Mouse (Mus musculus): ENCODE data around the gene Cdk5. TPM values are rescaled to one million over a fixed set of nuclear protein-coding genes. Genes with fewer than 3 reads are reported as not detected.

Cdk5 gene
- polyA plus RNA-seq, 1 experiment from 2014 or later, result 62.4 TPM

DNA sequence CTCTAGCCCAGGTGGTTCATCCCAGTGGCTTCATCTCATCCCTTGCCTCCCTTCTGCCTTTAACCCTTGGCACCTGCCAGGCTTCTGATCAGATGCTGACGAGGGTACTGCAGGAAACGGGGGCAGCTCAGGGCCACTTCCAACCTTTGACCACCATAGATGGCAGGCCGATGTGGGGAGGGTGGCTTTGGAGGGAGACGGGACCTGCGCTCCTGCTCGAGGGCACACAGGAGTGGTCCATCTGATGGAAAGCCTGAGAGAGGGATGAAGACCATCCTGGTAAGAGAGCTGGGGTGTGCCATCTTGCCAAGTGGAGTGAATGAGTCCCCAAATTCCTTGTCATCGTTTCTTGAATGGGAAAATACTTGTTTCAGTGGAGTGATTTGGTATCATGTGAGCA, 19.9 kb upstream of the Cdk5 start:
- Histone ChIP-seq H3K27me3 (ENCODE audit: control insufficient read depth, insufficient read depth, low read length) (no peaks in the 10 kb centered on the region), H3K4me1 (replicated peaks; ENCODE audit: control insufficient read depth, insufficient read depth, low read length) (peaks cover 9% of the 10 kb centered on the region), H3K9ac (ENCODE audit: low read depth, low read length) (no peak overlapping the region), H3K4me2 (replicated peaks; ENCODE audit: low read depth, low read length) (no peak overlapping the region), H3K9me3 (ENCODE audit: control insufficient read depth, low read length) (no peaks in the 10 kb centered on the region), H3K36me3 (ENCODE audit: control insufficient read depth, insufficient read depth, low read length) (no peaks in the 10 kb centered on the region; the same call in 1 of the 2 replicates), H3K27ac (ENCODE audit: low read depth, low read length) (no peak overlapping the region), H3K4me3 (ENCODE audit: low read depth, low read length) (no peak overlapping the region)
- ATAC-seq (ENCODE audit: low FRiP score) (no peak), DNase-seq (ENCODE audit: low spot score) (no peak)
- WGBS, result 94% methylated on average over 7 of the region's 7 CpGs

GRCm38 (mm10) chr5:24442029-24442428, 18.7 kb upstream of the Cdk5 start:
- Histone ChIP-seq H3K27ac (ENCODE audit: low read depth, low read length) (no peak overlapping the region), H3K9me3 (ENCODE audit: control insufficient read depth, low read length) (no peaks in the 10 kb centered on the region), H3K36me3 (ENCODE audit: control insufficient read depth, insufficient read depth, low read length) (no peaks in the 10 kb centered on the region; the same call in 1 of the 2 replicates), H3K4me2 (replicated peaks; ENCODE audit: low read depth, low read length) (no peak overlapping the region), H3K27me3 (ENCODE audit: control insufficient read depth, insufficient read depth, low read length) (no peaks in the 10 kb centered on the region), H3K9ac (ENCODE audit: low read depth, low read length) (no peak overlapping the region), H3K4me1 (replicated peaks; ENCODE audit: control insufficient read depth, insufficient read depth, low read length) (peaks cover 9% of the 10 kb centered on the region), H3K4me3 (ENCODE audit: low read depth, low read length) (no peak overlapping the region)
- DNase-seq (ENCODE audit: low spot score), result no peak
- no peak for ATAC-seq (ENCODE audit: low FRiP score)
- WGBS, result 91% methylated on average over 9 of the region's 9 CpGs

DNA sequence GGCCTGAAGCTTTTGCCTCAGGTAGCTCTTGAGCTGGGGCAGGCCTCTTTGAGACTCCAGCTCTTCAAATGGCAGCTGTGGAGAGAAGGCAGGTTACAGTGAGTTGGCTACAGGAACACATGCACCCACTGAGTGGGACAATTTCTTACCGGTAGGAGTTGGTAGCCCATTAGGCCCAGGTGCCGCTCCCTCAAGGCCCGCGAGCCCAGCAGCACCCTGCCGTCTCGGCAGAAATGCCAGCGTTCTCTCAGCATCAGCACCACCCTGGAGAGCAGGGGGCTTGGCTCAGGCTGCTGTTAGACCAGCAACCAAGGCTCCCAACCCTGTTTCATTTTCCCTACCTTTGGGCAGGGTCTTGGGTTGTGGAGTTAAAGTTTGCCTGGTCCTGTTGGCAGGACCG, 17.9 kb upstream of the Cdk5 start:
- H3K4me2 ChIP-seq (replicated peaks; ENCODE audit: low read depth, low read length), result no peak overlapping the region
- DNase-seq (ENCODE audit: low spot score), result no peak
- peaks cover 9% of the 10 kb centered on the region for H3K4me1 ChIP-seq (replicated peaks; ENCODE audit: control insufficient read depth, insufficient read depth, low read length)
- H3K27ac ChIP-seq (ENCODE audit: low read depth, low read length), result no peak overlapping the region
- WGBS, result 94% methylated on average over 8 of the region's 8 CpGs
- H3K36me3 ChIP-seq (ENCODE audit: control insufficient read depth, insufficient read depth, low read length), result no peaks in the 10 kb centered on the region; the same call in 1 of the 2 replicates
- ATAC-seq (ENCODE audit: low FRiP score), result no peak
- H3K9me3 ChIP-seq (ENCODE audit: control insufficient read depth, low read length), result no peaks in the 10 kb centered on the region
- H3K9ac ChIP-seq (ENCODE audit: low read depth, low read length), result no peak overlapping the region
- H3K27me3 ChIP-seq (ENCODE audit: control insufficient read depth, insufficient read depth, low read length), result no peaks in the 10 kb centered on the region
- H3K4me3 ChIP-seq (ENCODE audit: low read depth, low read length), result no peak overlapping the region

DNA sequence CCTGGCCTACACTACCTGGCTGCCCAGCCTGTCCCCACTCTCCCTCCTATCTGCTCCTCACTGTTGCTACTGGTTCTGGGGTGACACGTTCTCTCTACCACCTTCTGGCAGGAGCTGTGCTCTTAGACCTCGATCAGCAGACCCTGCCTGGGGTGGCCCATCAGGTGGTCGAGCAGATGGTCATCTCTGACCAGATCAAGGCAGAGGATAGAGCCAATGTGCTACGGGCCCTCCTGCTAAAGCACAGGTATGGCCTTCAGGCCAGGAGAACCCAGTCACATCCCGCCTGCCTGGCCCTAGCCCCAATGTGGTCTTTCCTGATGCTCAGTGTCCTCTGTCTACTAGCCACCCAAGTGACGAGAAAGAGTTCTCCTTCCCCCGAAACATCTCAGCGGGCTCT, 10.7 kb upstream of the Cdk5 start:
- ATAC-seq (ENCODE audit: low FRiP score) (no peak), DNase-seq (ENCODE audit: low spot score) (no peak)
- Histone ChIP-seq H3K27ac (ENCODE audit: low read depth, low read length) (no peak overlapping the region), H3K36me3 (ENCODE audit: control insufficient read depth, insufficient read depth, low read length) (peaks cover 11% of the 10 kb centered on the region), H3K27me3 (ENCODE audit: control insufficient read depth, insufficient read depth, low read length) (no peaks in the 10 kb centered on the region), H3K9ac (ENCODE audit: low read depth, low read length) (no peak overlapping the region), H3K4me2 (replicated peaks; ENCODE audit: low read depth, low read length) (no peak overlapping the region), H3K9me3 (ENCODE audit: control insufficient read depth, low read length) (no peaks in the 10 kb centered on the region), H3K4me1 (replicated peaks; ENCODE audit: control insufficient read depth, insufficient read depth, low read length) (no peaks in the 10 kb centered on the region), H3K4me3 (ENCODE audit: low read depth, low read length) (no peak overlapping the region)
- 90% methylated on average over 8 of the region's 8 CpGs for WGBS

DNA sequence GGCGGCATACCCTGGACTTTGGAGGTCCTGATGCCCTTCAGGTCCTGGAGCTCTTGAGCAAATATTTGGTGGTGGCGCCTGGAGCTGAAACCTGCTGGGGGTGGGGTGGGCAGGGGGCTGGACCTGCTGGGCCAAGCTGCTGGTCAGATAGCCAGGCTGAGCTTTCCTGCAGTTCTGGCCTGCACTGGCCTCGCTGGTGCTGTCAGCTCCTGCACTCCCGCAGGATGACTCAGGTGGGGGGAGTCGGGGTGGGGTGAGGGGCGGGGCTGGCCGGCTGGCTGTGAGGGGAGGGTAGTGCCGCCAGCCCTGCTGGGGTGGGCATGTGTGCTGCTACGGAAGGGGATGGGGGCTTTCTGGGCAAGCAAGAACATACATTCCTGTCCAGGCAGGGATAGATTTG, 5.3 kb upstream of the Cdk5 start:
- Histone ChIP-seq H3K27ac (ENCODE audit: low read depth, low read length) (no peak overlapping the region), H3K9me3 (ENCODE audit: control insufficient read depth, low read length) (no peaks in the 10 kb centered on the region), H3K4me1 (replicated peaks; ENCODE audit: control insufficient read depth, insufficient read depth, low read length) (peaks cover 17% of the 10 kb centered on the region), H3K9ac (ENCODE audit: low read depth, low read length) (no peak overlapping the region), H3K27me3 (ENCODE audit: control insufficient read depth, insufficient read depth, low read length) (0 out of 2 replicates have a peak, but pooled peaks cover 4% of the 10 kb centered on the region), H3K4me3 (ENCODE audit: low read depth, low read length) (no peak overlapping the region), H3K36me3 (ENCODE audit: control insufficient read depth, insufficient read depth, low read length) (peaks cover 7% of the 10 kb centered on the region), H3K4me2 (replicated peaks; ENCODE audit: low read depth, low read length) (peak overlapping the region; percentile 8; the same call in 1 of the 2 replicates)
- WGBS, result 12% methylated on average over 9 of the region's 9 CpGs
- DNase-seq (ENCODE audit: low spot score) (no peak), ATAC-seq (ENCODE audit: low FRiP score) (no peak)

GRCm38 (mm10) chr5:24427981-24428402, 4.7 kb upstream of the Cdk5 start:
- Histone ChIP-seq H3K4me1 (replicated peaks; ENCODE audit: control insufficient read depth, insufficient read depth, low read length) (peaks cover 17% of the 10 kb centered on the region), H3K36me3 (ENCODE audit: control insufficient read depth, insufficient read depth, low read length) (peaks cover 7% of the 10 kb centered on the region), H3K4me3 (ENCODE audit: low read depth, low read length) (0 out of 2 replicates have a peak overlapping the region, but pooled peaks have one; percentile 8), H3K9me3 (ENCODE audit: control insufficient read depth, low read length) (no peaks in the 10 kb centered on the region), H3K9ac (ENCODE audit: low read depth, low read length) (no peak overlapping the region), H3K27me3 (ENCODE audit: control insufficient read depth, insufficient read depth, low read length) (0 out of 2 replicates have a peak, but pooled peaks cover 4% of the 10 kb centered on the region), H3K27ac (ENCODE audit: low read depth, low read length) (no peak overlapping the region; the same call in 1 of the 2 replicates), H3K4me2 (replicated peaks; ENCODE audit: low read depth, low read length) (peak overlapping the region; percentile 8; the same call in 1 of the 2 replicates)
- WGBS, result 4% methylated on average over 15 of the region's 15 CpGs
- DNase-seq (ENCODE audit: low spot score) (peak; percentile 46), ATAC-seq (ENCODE audit: low FRiP score) (no peak)

DNA sequence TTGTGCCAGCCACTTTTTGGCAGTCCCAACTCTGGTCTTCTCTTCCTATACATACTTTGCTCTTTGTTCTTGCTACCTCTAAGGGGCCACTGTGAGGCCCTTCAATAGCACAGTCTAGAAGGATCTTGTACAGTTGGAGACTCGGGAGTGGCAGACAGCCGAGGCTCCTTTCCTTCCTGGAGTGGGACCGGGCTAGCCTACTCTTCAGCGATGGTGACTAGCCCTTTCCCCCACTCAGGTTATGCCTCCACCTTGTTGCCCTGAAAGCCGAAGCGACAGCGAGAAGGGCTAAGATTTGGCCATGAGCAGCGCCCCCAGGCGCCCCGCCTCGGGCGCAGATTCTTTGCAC, 3.9 kb upstream of the Cdk5 start:
- Histone ChIP-seq H3K27me3 (ENCODE audit: control insufficient read depth, insufficient read depth, low read length) (0 out of 2 replicates have a peak, but pooled peaks cover 4% of the 10 kb centered on the region), H3K4me3 (ENCODE audit: low read depth, low read length) (no peak overlapping the region), H3K9ac (ENCODE audit: low read depth, low read length) (no peak overlapping the region), H3K27ac (ENCODE audit: low read depth, low read length) (no peak overlapping the region), H3K9me3 (ENCODE audit: control insufficient read depth, low read length) (no peaks in the 10 kb centered on the region), H3K4me1 (replicated peaks; ENCODE audit: control insufficient read depth, insufficient read depth, low read length) (peaks cover 17% of the 10 kb centered on the region), H3K4me2 (replicated peaks; ENCODE audit: low read depth, low read length) (no peak overlapping the region), H3K36me3 (ENCODE audit: control insufficient read depth, insufficient read depth, low read length) (peaks cover 7% of the 10 kb centered on the region; the same call in 1 of the 2 replicates)
- 11% methylated on average over 12 of the region's 12 CpGs for whole genome bisulfite sequencing
- ATAC-seq (ENCODE audit: low FRiP score), result no peak
- DNase-seq (ENCODE audit: low spot score), result no peak

DNA sequence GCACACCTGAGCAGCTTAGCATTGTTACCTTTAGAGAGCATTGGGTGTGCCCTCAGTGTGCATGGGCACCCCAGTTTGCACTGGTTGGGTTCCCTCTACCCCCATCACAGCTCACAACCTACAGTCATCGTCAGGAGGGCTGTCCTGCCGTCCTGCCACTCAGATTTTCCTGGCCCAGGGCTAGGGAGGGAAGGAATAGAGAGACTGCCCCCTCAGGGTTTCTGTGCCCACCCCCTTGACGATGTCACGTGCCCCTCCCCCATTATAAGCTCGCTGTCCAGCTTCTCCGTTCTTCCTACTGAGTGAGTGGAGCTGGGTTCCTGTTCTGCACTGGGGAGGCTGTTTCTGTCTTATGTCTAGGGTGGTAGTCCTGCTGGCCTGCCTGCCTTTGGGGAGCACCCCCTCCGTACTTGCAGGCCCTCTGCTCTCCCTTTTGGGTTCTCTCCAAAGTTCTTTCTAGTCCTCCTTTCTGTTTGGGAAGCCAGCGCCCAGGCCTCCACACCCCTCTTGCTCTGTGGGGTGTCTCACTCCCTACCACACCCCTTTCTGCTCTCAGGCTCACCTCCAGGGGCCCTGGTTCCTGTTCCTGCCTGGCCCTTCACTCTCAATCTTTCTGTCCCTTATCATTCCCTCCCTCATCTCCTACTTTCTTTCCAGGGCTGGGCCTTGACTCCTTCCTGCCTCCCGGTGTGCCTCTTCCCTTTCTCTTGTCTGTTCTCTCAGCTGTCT, 3.4 kb upstream of the Cdk5 start:
- Histone ChIP-seq H3K27ac (ENCODE audit: low read depth, low read length) (no peak overlapping the region), H3K4me3 (ENCODE audit: low read depth, low read length) (no peak overlapping the region; the same call in 1 of the 2 replicates), H3K9ac (ENCODE audit: low read depth, low read length) (no peak overlapping the region), H3K4me1 (replicated peaks; ENCODE audit: control insufficient read depth, insufficient read depth, low read length) (peaks cover 17% of the 10 kb centered on the region), H3K36me3 (ENCODE audit: control insufficient read depth, insufficient read depth, low read length) (peaks cover 7% of the 10 kb centered on the region; the same call in 1 of the 2 replicates), H3K4me2 (replicated peaks; ENCODE audit: low read depth, low read length) (peak overlapping the region; percentile 89; the same call in 1 of the 2 replicates), H3K27me3 (ENCODE audit: control insufficient read depth, insufficient read depth, low read length) (0 out of 2 replicates have a peak, but pooled peaks cover 4% of the 10 kb centered on the region), H3K9me3 (ENCODE audit: control insufficient read depth, low read length) (no peaks in the 10 kb centered on the region)
- WGBS, result 8% methylated on average over 9 of the region's 9 CpGs
- DNase-seq (ENCODE audit: low spot score) (no peak), ATAC-seq (ENCODE audit: low FRiP score) (no peak)

GRCm38 (mm10) chr5:24426037-24426432, 2.7 kb upstream of the Cdk5 start:
- Histone ChIP-seq H3K27me3 (ENCODE audit: control insufficient read depth, insufficient read depth, low read length) (0 out of 2 replicates have a peak, but pooled peaks cover 4% of the 10 kb centered on the region), H3K4me1 (replicated peaks; ENCODE audit: control insufficient read depth, insufficient read depth, low read length) (peaks cover 17% of the 10 kb centered on the region), H3K9ac (ENCODE audit: low read depth, low read length) (peak overlapping the region; percentile 66; the same call in 1 of the 2 replicates), H3K27ac (ENCODE audit: low read depth, low read length) (0 out of 2 replicates have a peak overlapping the region, but pooled peaks have one; percentile 4), H3K4me2 (replicated peaks; ENCODE audit: low read depth, low read length) (peak overlapping the region; percentile 89), H3K4me3 (ENCODE audit: low read depth, low read length) (peak overlapping the region; percentile 53), H3K9me3 (ENCODE audit: control insufficient read depth, low read length) (no peaks in the 10 kb centered on the region), H3K36me3 (ENCODE audit: control insufficient read depth, insufficient read depth, low read length) (peaks cover 6% of the 10 kb centered on the region; the same call in 1 of the 2 replicates)
- no peak for ATAC-seq (ENCODE audit: low FRiP score)
- 2% methylated on average over 10 of the region's 10 CpGs for WGBS
- DNase-seq (ENCODE audit: low spot score), result no peak
